Mouse (Mus musculus): Measurements from ENCODE around the gene Slu7.
A peak's percentile ranks its signal among the peaks of the same experiment; 100 is the strongest.

The Slu7 gene

DNA sequence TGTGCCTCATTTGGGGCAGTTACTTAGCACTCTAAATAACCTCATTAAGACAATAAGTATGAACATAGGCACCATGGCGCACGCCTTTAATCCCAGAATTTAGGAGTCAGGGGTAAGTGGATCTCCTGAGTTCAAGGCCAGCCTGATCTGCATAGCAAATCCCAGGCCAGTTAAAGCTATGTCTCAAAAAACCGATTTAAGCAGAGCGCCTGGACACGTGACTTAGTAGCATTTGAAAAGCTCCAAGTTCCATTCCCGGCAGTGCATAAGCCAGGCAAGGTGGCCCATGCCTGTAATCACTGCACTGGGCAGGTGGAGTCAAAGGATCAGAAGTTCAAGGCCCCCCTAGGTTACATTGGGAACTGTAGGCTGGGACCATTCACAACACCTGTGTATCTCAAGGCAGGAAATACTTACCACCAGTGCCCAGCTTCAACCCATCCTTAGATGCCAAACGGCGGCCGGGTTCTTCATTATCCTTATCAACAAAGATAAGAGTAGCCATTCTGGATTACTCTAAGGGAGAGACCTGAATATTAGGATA lies 8.3 kb upstream of the Slu7 start:
- no peak for DNase-seq (ENCODE audit: low spot score)

DNA sequence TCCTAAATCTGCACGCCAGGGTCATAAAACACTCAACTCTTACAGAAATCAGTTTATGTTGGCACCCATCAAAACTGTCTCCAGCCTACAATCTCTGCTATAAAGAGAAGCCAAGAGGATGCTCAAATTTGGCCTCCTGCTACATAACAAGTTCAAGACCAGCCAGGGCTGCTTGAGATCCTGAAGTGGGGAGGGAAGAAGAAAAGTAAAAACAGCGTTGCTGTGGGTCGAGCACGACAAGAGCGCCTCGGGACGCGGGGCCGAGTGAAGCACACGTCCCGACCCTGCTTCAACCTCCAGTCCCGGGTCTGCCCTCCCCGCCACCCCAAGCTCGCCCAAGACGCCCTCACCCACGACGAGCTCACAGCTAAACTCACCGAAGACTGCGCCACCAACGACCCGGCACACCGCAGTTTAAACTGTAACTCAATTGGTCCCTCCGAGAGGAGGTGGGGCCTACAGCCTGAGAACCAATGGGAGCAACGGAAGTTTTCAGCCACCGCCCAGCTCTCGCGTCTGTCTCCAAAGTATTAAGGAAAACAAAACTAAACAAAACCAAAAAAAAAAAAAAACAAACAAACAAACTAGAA lies 7.6 kb upstream of the Slu7 start, which contains the start of gene Pttg1:
Pttg1 (minus strand) TSS at position 428 of the 590 bp plus-strand sequence.
- DNase-seq (ENCODE audit: low spot score) = peak; percentile 89

DNA sequence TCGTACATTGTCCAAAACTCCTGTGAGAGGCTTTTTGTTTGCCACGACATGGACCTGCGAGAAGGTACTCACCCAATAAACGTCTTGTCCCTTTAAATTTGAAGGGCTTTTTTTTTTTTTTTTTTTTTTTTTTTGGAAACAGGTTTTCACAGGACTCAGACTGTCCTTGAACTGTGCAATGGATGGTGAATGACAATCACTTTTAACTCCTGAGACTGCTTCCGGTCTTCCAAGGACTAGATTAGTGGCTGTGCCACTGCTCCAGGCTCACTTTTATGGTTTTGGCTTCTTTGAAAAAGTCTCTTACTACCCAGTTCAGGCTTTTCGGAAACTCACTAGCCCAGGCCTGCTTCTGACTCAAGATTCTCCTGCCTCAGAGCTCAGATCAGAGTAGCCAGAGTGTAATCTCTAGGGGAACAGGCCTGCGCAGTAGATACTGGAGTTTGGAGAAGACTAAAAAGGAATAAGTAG lies 7.1 kb upstream of the Slu7 start:
- DNase-seq (ENCODE audit: low spot score) = no peak

DNA sequence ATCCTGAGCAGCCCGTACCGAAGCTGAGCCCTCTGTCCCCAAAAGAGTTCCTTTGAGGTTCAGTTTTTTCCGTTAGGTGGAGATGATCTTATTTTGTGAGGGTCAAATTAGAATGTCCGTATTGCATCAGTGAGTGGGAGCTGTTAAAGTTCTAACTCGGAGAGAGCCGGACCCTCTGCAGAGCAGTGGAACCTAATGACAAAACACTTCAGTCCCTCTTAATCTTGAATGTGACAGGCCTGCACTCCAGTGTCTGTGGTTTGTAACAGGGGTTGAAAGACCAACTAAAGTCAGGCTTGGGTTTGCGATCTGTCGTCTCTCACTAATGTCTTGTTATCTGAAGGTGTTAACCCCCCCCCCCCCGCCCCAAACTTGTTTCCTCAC lies 472 bp downstream of the Slu7 start:
- no peak for DNase-seq (ENCODE audit: low spot score)

- no peak for DNase-seq (ENCODE audit: low spot score)
Observed at GRCm38 (mm10) chr11:43441121-43441520, 7.6 kb downstream of the Slu7 start.

- no peak for DNase-seq (ENCODE audit: low spot score)
Observed at GRCm38 (mm10) chr11:43443183-43443582, 9.6 kb downstream of the Slu7 start.

GRCm38 (mm10) chr11:43449916-43450315 lies 16.4 kb downstream of the Slu7 start:
- DNase-seq (ENCODE audit: low spot score) = no peak

DNA sequence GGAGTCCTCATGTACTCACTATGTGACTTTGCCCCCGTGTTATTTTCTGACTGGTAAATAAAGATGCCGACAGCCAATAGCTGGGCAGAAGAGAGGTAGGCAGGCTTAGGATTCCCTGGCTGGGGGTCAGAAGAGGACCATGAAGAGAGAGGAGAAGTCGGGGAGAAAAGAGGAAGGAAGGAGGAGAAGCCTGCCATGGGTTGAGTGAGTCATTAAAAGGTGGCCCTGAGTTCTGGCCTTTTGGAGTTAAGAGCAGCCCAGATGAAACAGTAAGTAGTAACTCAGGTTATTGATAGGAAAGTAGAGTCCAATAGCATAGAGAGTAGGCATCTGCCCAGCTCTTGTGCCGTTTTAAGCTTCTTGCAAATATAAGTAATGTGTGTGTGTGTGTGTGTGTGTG lies 17.8 kb downstream of the Slu7 start:
- no peak for DNase-seq (ENCODE audit: low spot score)

GRCm38 (mm10) chr11:43452266-43452665 lies 18.7 kb downstream of the Slu7 start:
- no peak for DNase-seq (ENCODE audit: low spot score)

GRCm38 (mm10) chr11:43463204-43463603 lies 29.7 kb downstream of the Slu7 start:
- no peak for DNase-seq (ENCODE audit: low spot score)

DNA sequence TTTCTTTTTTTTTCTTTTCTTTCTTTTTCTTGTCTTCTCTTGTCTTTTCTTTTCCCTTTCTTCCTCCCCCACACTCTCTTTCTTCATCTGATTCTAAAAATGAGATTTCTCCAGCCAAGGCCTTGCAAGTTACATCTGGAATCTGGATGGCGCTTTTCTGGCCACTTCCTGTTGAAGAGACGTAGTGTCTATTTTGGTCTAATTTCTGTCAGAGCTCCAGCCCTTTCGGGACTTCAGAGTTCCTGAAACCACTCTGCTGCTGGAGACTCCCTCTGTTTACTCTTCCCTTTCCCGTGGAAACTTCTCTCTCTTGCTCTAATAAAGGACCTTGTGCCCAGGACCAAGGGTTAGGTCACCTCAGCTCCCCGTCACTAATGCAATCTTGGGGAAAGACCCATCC lies 36.6 kb downstream of the Slu7 start:
- no peak for DNase-seq (ENCODE audit: low spot score)

DNA sequence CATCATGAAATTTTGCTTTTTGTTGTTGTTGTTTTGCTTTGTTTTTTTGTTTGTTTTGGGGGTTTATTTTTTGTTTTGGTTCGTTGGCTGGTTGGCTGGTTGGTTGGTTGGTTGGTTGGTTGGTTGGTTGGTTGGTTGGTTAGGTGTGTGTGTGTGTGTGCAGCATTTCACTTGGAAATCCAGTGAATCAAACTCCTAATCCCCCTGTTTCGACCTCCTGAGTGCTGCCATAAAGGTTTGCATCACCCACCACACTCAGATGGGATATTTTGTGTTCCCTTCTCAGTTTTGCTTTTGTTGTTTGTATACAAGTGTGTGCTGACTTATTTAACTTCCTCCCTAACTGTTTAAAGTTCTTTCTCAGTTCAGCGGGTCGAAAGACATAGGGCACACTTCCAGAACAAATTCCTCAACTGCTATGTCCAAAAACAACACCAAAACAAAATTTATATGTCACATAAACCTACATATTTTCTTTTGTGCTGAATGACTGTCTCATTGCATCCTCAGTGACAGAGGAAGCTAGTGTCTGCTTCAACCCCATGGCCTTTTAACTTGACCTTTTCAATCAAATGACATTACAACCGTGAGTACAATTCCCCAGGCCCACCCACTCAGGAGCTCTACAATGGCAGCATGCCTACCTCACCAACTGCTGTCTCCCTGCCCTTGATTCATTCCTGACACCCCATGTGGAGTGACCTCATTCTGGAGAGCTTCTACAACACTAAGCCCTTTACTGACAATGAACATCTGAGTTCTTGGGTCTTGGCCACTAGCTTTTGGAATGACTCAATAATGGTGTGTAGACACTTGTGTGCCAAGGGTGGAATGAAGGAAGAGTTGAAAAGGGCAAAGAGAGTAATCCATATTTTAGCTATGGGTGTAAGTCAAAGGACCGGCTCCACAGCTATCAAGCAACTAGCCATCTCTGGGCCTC lies 37.6 kb downstream of the Slu7 start:
- DNase-seq (ENCODE audit: low spot score) = no peak

- no peak for DNase-seq (ENCODE audit: low spot score)
Observed at GRCm38 (mm10) chr11:43473115-43473514, 39.6 kb downstream of the Slu7 start.

GRCm38 (mm10) chr11:43473635-43474224 lies 40.2 kb downstream of the Slu7 start:
- no peak for DNase-seq (ENCODE audit: low spot score)

GRCm38 (mm10) chr11:43474225-43474774 lies 40.8 kb downstream of the Slu7 start, which contains the start of gene C1qtnf2:
Gene C1qtnf2, plus strand, starts transcription at chr11:43474276.
- DNase-seq (ENCODE audit: low spot score) = peak; percentile 58

DNA sequence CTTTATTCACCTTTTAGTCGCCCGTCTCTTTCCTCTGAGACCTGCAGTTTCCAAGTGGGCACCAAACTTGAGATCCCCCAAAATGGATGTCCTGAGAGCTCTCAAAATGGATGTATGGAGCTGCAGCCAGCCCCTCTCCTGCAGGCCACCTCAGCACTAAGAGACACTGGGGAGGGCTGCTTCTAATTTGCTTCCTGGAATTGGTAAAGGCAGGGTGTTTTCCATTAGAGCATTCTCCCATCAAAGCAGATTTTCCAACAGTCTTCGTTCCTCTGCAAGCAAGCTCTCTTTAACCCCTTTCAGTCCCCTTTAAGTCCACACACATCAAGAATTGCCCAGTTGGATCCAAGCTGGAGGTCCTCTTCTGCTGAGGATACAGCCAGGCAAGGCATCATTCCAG lies 45.8 kb downstream of the Slu7 start:
- DNase-seq (ENCODE audit: low spot score) = no peak

GRCm38 (mm10) chr11:43480561-43480960 lies 47.0 kb downstream of the Slu7 start:
- no peak for DNase-seq (ENCODE audit: low spot score)

DNA sequence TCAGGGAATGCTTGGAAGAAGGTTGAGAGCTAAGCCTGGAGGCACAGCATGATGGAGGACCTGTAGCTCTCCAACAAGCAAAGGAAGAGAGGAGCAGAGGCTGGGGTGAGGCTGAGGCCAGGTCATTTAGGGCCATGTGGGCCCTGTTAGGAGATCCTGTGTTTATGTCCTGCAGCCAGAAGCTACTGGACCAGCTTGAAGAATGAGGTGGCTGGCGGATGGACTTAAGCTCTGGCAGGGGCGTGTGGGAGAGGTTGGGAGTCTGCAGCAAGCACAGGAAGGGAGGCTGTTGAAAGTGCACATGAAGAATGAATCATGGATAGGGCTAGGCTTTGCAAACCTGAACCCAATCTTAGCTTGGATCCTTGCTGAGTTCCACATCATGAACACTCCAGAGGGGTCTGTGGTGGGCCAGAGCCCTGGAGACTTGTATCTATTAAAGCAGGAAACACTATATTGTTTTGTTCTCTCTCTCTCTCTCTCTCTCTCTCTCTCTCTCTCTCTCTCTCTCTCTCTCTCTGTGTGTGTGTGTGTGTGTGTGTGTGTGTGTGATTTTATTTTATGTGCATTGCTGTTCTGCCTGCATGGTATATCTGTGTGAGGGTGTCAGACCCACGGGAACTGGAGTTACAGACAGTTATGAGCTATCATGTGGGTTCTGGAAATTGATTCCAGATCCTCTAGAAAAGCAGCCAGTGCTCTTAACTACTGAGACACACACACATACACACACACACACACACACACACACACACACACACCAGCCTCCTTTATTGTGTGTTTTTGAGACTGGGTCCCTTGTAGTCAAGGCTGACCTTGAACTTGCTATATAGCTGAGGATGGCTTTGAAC lies 48.4 kb downstream of the Slu7 start:
- DNase-seq (ENCODE audit: low spot score) = no peak

DNA sequence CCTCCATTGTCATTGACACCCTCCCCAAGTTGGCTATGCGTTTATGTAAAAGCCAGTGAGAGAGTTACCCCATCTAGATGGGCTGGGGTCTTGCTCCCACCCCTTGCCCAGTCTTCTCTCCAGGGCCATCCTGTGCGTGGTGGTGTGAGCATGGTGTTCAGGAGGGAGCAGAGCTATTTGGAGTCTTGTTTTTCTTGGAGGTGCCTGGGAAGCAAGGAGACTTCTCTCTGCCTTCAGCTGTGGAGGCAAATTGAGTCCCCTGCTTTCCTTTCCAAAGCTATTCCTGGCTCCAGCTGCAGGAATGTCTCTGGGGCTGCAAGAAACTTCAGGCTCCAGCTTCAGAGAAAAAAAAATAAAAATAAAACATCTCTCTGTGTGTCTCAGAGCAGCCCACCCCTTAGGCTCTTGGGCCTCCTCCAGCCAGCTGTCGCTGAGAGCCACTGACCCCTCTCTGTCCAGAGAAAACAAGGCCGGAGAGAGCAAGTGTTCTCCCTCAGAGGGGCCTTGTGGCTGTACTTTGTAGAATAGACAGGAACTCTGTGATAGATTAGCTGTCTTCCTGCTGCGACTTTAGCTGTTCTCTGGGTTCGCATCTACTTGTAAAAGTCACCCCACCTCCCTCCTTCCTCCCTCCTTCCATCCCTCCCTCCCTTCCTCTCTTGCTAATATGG lies 49.7 kb downstream of the Slu7 start:
- no peak for DNase-seq (ENCODE audit: low spot score)

DNA sequence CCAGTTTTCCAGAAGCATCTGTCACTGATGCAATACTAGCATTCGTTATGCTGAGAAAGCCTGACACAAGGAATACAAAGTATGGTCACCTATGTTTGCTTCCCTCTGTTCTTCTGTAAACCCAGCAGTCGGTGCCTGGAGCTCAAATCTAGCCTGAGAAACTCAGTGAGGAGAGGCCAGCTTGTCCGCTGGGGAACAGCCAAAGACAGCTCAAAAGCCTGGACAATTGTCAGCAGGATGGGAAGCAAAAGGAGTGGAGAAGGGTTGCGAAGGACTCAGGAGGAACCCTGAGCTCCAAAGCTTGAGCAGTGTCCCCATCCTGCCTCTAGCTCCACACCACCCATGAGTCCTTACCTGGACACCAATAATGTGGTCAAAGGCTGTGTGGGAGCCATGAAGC lies 50.5 kb downstream of the Slu7 start:
- no peak for DNase-seq (ENCODE audit: low spot score)

GRCm38 (mm10) chr11:43484652-43485051 lies 51.1 kb downstream of the Slu7 start:
- no peak for DNase-seq (ENCODE audit: low spot score)

Measured in MN1 (cell line).